Mouse (Mus musculus): ENCODE measurements around the gene Slc9a1. TPM values are rescaled to one million over a fixed set of nuclear protein-coding genes. Genes with fewer than 3 reads are reported as not detected.

Gene Slc9a1
- 35.2 and 36.1 TPM in 2 replicates for polyA plus RNA-seq (2012; rRNA removed)

- Histone ChIP-seq H3K4me1 (ENCODE audit: control insufficient read depth, insufficient read depth, low read length) (peaks cover 11% of the 10 kb centered on the region), H3K4me3 (ENCODE audit: insufficient read depth, low read length) (peak within 1 kb of the TSS; percentile 87), H3K27ac (ENCODE audit: insufficient read depth, low read length) (peak within 1 kb of the TSS; percentile 92)
- TF ChIP-seq CTCF (IDR thresholded peaks at IDR 0.05; ENCODE audit: extremely low read depth, insufficient read depth, low read length) (peak; percentile 77), POLR2A (IDR thresholded peaks at IDR 0.05; ENCODE audit: extremely low read depth, insufficient read depth, low read length) (peak; percentile 100)
Measured at GRCm38 (mm10) chr4:133369553-133370297, at the start of gene Slc9a1. Gene Slc9a1, plus strand, starts transcription at chr4:133369706.

- TF ChIP-seq CTCF (IDR thresholded peaks at IDR 0.05; ENCODE audit: extremely low read depth, insufficient read depth, low read length) (no peak), POLR2A (IDR thresholded peaks at IDR 0.05; ENCODE audit: extremely low read depth, insufficient read depth, low read length) (no peak)
- no peak overlapping the region for H3K4me3 ChIP-seq (ENCODE audit: insufficient read depth, low read length)
- H3K27ac ChIP-seq (ENCODE audit: insufficient read depth, low read length): no peak overlapping the region
- H3K4me1 ChIP-seq (ENCODE audit: control insufficient read depth, insufficient read depth, low read length): 0 out of 2 replicates have a peak, but pooled peaks cover 2% of the 10 kb centered on the region
Measured at GRCm38 (mm10) chr4:133328129-133328528, 41.4 kb upstream of the Slc9a1 start.

- H3K4me1 ChIP-seq (ENCODE audit: control insufficient read depth, insufficient read depth, low read length): 0 out of 2 replicates have a peak, but pooled peaks cover 2% of the 10 kb centered on the region
- TF ChIP-seq POLR2A (IDR thresholded peaks at IDR 0.05; ENCODE audit: extremely low read depth, insufficient read depth, low read length) (no peak), CTCF (IDR thresholded peaks at IDR 0.05; ENCODE audit: extremely low read depth, insufficient read depth, low read length) (no peak)
- no peak overlapping the region for H3K27ac ChIP-seq (ENCODE audit: insufficient read depth, low read length)
- H3K4me3 ChIP-seq (ENCODE audit: insufficient read depth, low read length): no peak overlapping the region
Measured at GRCm38 (mm10) chr4:133330296-133330695, 39.2 kb upstream of the Slc9a1 start.

GRCm38 (mm10) chr4:133333306-133333705 lies 36.2 kb upstream of the Slc9a1 start:
- no peak for TF ChIP-seq POLR2A (IDR thresholded peaks at IDR 0.05; ENCODE audit: extremely low read depth, insufficient read depth, low read length)
- no peak for TF ChIP-seq CTCF (IDR thresholded peaks at IDR 0.05; ENCODE audit: extremely low read depth, insufficient read depth, low read length)
- Histone ChIP-seq H3K4me1 (ENCODE audit: control insufficient read depth, insufficient read depth, low read length) (no peaks in the 10 kb centered on the region), H3K4me3 (ENCODE audit: insufficient read depth, low read length) (no peak overlapping the region), H3K27ac (ENCODE audit: insufficient read depth, low read length) (no peak overlapping the region)

- no peak overlapping the region for H3K27ac ChIP-seq (ENCODE audit: insufficient read depth, low read length)
- peak overlapping the region; percentile 45 for H3K4me3 ChIP-seq (ENCODE audit: insufficient read depth, low read length)
- no peaks in the 10 kb centered on the region for H3K4me1 ChIP-seq (ENCODE audit: control insufficient read depth, insufficient read depth, low read length)
- TF ChIP-seq CTCF (IDR thresholded peaks at IDR 0.05; ENCODE audit: extremely low read depth, insufficient read depth, low read length) (no peak), POLR2A (IDR thresholded peaks at IDR 0.05; ENCODE audit: extremely low read depth, insufficient read depth, low read length) (no peak)
Measured at GRCm38 (mm10) chr4:133337833-133338520, 31.5 kb upstream of the Slc9a1 start.

- Histone ChIP-seq H3K4me3 (ENCODE audit: insufficient read depth, low read length) (peak overlapping the region; percentile 45), H3K4me1 (ENCODE audit: control insufficient read depth, insufficient read depth, low read length) (no peaks in the 10 kb centered on the region), H3K27ac (ENCODE audit: insufficient read depth, low read length) (no peak overlapping the region)
- TF ChIP-seq CTCF (IDR thresholded peaks at IDR 0.05; ENCODE audit: extremely low read depth, insufficient read depth, low read length): no peak
- no peak for TF ChIP-seq POLR2A (IDR thresholded peaks at IDR 0.05; ENCODE audit: extremely low read depth, insufficient read depth, low read length)
Measured at GRCm38 (mm10) chr4:133338521-133339095, 30.9 kb upstream of the Slc9a1 start.

GRCm38 (mm10) chr4:133339148-133339749 lies 30.3 kb upstream of the Slc9a1 start:
- no peak overlapping the region for H3K27ac ChIP-seq (ENCODE audit: insufficient read depth, low read length)
- no peak for TF ChIP-seq CTCF (IDR thresholded peaks at IDR 0.05; ENCODE audit: extremely low read depth, insufficient read depth, low read length)
- TF ChIP-seq POLR2A (IDR thresholded peaks at IDR 0.05; ENCODE audit: extremely low read depth, insufficient read depth, low read length): peak; percentile 83

GRCm38 (mm10) chr4:133340217-133340616 lies 29.3 kb upstream of the Slc9a1 start:
- no peak overlapping the region for H3K4me3 ChIP-seq (ENCODE audit: insufficient read depth, low read length)
- no peak overlapping the region for H3K27ac ChIP-seq (ENCODE audit: insufficient read depth, low read length)
- H3K4me1 ChIP-seq (ENCODE audit: control insufficient read depth, insufficient read depth, low read length): no peaks in the 10 kb centered on the region
- TF ChIP-seq CTCF (IDR thresholded peaks at IDR 0.05; ENCODE audit: extremely low read depth, insufficient read depth, low read length): no peak
- TF ChIP-seq POLR2A (IDR thresholded peaks at IDR 0.05; ENCODE audit: extremely low read depth, insufficient read depth, low read length): no peak

More at GRCm38 (mm10) chr4:133339148-133339749, 30.3 kb upstream of the Slc9a1 start:
- Histone ChIP-seq H3K4me1 (ENCODE audit: control insufficient read depth, insufficient read depth, low read length) (no peaks in the 10 kb centered on the region), H3K4me3 (ENCODE audit: insufficient read depth, low read length) (peak overlapping the region; percentile 45)

- H3K27ac ChIP-seq (ENCODE audit: insufficient read depth, low read length): no peak overlapping the region
- TF ChIP-seq CTCF (IDR thresholded peaks at IDR 0.05; ENCODE audit: extremely low read depth, insufficient read depth, low read length) (peak; percentile 71), POLR2A (IDR thresholded peaks at IDR 0.05; ENCODE audit: extremely low read depth, insufficient read depth, low read length) (no peak)
- H3K4me3 ChIP-seq (ENCODE audit: insufficient read depth, low read length): no peak overlapping the region
- H3K4me1 ChIP-seq (ENCODE audit: control insufficient read depth, insufficient read depth, low read length): no peaks in the 10 kb centered on the region
Measured at GRCm38 (mm10) chr4:133344112-133344511, 25.4 kb upstream of the Slc9a1 start.

Data from cortical plate, adult 2 months (tissue).